Mouse (Mus musculus) testis, adult 2 months (tissue): ENCODE data around the gene Tmcc3.

Experiments used
- CTCF ChIP-seq: fragments of 200-500 bp; IDR thresholded peaks from 2 replicates; pipeline ENCODE4 v1.5.1; 2012; ENCODE audit warnings: low read depth, mild to moderate bottlenecking, inconsistent platforms, low read length, moderate library complexity; ENCODE audit not compliant: control insufficient read depth, insufficient read depth, insufficient replicate concordance
- POLR2A ChIP-seq: fragments of 200-500 bp; IDR thresholded peaks from 2 replicates; pipeline ENCODE4 v1.6.1; 2012; ENCODE audit warnings: low read depth, mild to moderate bottlenecking, inconsistent platforms, low read length, moderate library complexity; ENCODE audit not compliant: control insufficient read depth

DNA sequence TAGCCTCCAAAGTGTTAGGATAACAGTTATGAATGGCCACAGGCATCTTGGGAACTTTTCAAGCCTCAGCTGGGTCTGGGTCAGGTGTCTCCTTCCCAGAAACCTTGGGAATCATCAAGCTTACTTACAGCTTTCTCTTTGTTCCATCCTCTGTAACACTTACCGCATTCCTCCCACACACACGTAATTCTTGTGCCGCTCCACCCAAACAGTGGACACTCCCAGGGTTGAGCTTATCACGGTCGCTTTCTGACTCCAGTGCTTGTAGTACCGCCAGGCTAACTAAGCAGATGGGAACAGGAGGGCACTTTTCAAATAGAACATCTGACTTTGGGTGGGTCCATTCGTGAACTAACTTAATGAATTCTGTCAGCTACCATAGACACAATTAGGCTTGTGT, 249.6 kb downstream of the Tmcc3 start:
- TF ChIP-seq POLR2A (no peak), CTCF (no peak)
